Mouse (Mus musculus) CD8-positive naive resting alpha-beta T cell, adult 2 months (primary cell): ENCODE results near the gene Maob.

ENCODE experiments used
- DNase-seq, 2 experiments: peaks; one replicate each; pipeline ENCODE4 v3.0.0; 2022; ENCODE audit warnings: low read depth in 2 of 2, low spot score in 2 of 2

Maob gene

GRCm38 (mm10) chrX:16817261-16817769 is at the start of gene Maob:
Gene Maob, minus strand, starts transcription at chrX:16817366.
- DNase-seq: no peak

GRCm38 (mm10) chrX:16860244-16860643 is 43.1 kb upstream of the Maob start:
- no peak for DNase-seq

- DNase-seq: no peak
These were observed 28.9 kb upstream of the Maob start for GRCm38 (mm10) chrX:16846034-16846433.

- DNase-seq: no peak
These were observed 24.3 kb upstream of the Maob start for GRCm38 (mm10) chrX:16841443-16841842.

GRCm38 (mm10) chrX:16837293-16837692 is 20.1 kb upstream of the Maob start:
- no peak for DNase-seq

DNA sequence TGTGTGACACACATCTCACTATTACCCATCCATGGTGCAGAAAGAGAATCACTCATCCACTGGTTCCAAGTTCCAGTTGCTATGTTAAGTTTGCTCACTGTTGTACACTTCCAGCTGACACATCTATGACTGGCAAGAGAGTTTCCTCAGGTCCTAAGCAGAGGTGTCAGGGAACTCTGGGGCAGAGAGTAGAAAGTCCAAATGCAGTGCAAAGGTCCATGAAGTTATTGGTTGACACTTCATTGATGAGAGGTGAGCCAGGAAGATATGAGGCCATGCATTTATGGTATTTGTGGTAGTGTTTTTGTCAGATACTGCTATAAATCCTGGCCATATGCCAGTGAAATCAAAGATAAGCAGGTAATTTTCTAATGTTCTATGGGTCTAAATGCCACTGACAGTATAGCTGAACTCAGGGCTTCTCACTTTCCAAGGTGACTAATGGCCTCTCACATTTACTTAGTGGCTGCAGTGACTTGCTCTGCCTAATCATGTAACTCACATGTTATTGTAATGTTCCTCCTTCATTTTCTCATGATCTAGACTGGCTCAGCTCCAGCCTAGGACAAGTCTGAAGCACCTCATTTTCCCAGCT is 19.4 kb upstream of the Maob start:
- DNase-seq: no peak

- no peak for DNase-seq
These were observed 8.9 kb upstream of the Maob start for GRCm38 (mm10) chrX:16826028-16826427.

- no peak for DNase-seq
These were observed 1.2 kb downstream of the Maob start for GRCm38 (mm10) chrX:16815965-16816364.

GRCm38 (mm10) chrX:16812080-16812479 is 5.1 kb downstream of the Maob start:
- no peak for DNase-seq

- DNase-seq: no peak
These were observed 49.7 kb downstream of the Maob start for GRCm38 (mm10) chrX:16767453-16767852.

DNA sequence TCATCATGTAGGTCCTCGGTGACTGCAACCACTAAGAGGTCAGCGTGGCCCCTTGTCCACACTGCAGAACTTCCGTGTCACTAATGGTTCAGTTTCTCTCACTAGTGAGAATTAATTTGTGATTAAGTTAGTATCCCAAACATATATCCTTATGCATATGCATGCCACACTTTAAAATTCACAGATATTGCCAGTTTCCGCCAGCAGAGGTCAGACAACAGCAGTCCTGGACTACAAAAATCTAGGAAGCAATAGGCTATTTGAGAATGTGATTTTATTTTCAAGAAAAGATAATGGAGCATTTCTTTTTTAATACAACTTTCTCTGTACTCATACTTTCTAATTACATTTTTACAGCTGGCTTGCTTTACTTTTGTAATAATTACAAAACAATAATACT is 51.0 kb downstream of the Maob start:
- no peak for DNase-seq

- DNase-seq: no peak
These were observed 55.7 kb downstream of the Maob start for GRCm38 (mm10) chrX:16761430-16761829.

DNA sequence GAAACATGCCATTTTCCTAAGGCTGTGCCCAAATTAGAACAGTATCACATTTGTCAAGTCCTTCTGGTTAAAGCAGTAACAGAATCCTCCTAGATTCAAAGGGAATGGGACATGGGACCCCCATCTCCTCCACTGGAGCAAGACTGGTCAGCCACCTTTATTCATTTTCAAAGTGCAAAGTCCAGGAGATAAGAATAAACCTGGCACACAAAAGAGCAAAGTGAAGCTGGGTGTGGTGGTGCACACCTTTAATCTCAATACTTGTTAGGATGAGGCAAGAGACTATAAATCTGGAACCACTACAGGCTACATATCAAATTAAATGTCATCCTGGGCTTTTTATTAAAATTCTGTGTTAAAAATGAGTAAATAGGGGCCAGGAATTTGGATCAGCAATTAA is 62.4 kb downstream of the Maob start:
- DNase-seq: no peak

DNA sequence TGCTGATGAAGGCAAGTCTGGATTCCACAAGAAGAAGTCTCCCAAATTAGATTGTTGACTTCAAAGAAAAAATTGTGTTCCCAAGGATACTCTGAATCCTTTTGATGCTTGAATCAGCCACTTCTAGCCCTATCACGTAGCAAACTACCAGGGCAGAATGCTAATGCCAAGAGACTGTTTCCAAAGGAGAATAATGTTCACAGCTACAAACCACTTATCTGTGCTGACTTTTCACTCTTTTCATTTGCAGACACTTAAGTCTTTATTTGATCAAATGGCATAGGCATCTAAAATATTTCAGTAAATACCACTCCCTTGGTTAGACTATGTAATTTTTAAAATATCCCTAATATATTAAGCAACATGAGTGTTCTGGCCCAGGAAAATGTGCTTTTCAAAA is 68.2 kb downstream of the Maob start:
- no peak for DNase-seq

- DNase-seq: no peak
These were observed 103.1 kb downstream of the Maob start for GRCm38 (mm10) chrX:16714033-16714432.

DNA sequence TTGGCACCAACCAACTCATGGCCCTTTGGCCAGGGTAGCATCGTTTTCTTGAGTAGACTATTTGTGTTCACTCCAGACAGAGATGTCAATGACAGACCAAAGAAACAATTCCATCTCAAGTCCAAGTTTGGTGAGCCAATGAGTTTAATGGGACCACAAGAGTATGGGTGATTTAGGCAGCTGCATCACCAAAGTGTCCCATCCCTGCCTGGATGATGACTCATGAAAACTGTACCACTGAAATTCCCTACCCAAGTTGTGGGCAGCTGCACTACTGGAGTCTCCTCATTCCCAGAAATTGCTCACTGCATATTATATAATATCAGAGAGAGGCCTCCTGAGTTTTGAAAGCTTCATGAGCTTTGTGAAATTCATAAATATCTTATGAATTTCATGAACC is 111.1 kb downstream of the Maob start:
- DNase-seq: no peak
